Mouse (Mus musculus): ENCODE measurements at regions not wholly inside any gene's neighbourhood (a gene's known extent, or its start where the extent isn't known, plus 50 kb on each side); places are given as distances from the start of the nearest gene placed in this dataset.

GRCm38 (mm10) chr6:89087620-89088019 is 185.6 kb downstream of the Tpra1 start:
- TF ChIP-seq POLR2AphosphoS5 (IDR thresholded peaks at IDR 0.05; ENCODE audit: insufficient replicate concordance, low read depth, low read length) = no peak
- TF ChIP-seq TAL1 (conservative IDR thresholded peaks at IDR 0.05; ENCODE audit: low read depth, low read length) = no peak
- no peak for TF ChIP-seq CTCF (IDR thresholded peaks at IDR 0.05; ENCODE audit: low read depth, low read length)
- TF ChIP-seq GATA1 (IDR thresholded peaks at IDR 0.05; ENCODE audit: borderline replicate concordance, low read length) = no peak
- TF ChIP-seq GATA2 (IDR thresholded peaks at IDR 0.05; ENCODE audit: borderline replicate concordance, low read depth, low read length) = no peak
- no peak for ATAC-seq (ENCODE audit: extremely low read depth, insufficient number of reproducible peaks, low FRiP score, poor library complexity, severe bottlenecking)

DNA sequence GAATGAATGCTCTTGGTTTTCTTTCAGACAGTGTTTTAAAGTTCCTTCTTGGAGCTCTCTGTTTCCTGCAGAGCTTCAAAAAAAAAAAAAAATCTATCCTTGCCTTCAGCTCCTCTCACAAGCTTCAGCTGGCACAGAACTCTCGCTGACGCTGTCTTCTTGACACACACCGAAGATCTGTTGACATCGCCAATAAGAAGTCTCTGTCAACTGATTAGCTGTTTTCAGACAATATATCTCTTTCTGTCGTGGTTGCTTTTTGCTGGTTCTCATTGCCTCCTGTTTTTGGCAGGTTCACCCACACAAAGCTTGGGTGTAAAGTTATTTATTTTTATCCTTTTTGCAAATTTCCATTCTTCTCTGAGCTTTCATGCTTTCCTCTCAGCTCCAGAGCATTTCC is 188.0 kb downstream of the Tpra1 start:
- ATAC-seq (ENCODE audit: extremely low read depth, insufficient number of reproducible peaks, low FRiP score, poor library complexity, severe bottlenecking) = no peak
- H3K9me3 ChIP-seq (replicated peaks) = peaks cover 5% of the 10 kb centered on the region
- H3K27me3 ChIP-seq (ENCODE audit: insufficient read depth, low read length) = peaks cover 3% of the 10 kb centered on the region; the same call in 1 of the 2 replicates
- H3K4me1 ChIP-seq (ENCODE audit: insufficient read depth, low read depth, low read length) = no peaks in the 10 kb centered on the region
- no peak overlapping the region for H3K4me3 ChIP-seq (ENCODE audit: low read depth, low read length)
- TF ChIP-seq GATA1 (IDR thresholded peaks at IDR 0.05; ENCODE audit: borderline replicate concordance, low read length) (no peak), POLR2AphosphoS5 (IDR thresholded peaks at IDR 0.05; ENCODE audit: insufficient replicate concordance, low read depth, low read length) (no peak)
- no peak for DNase-seq (ENCODE audit: low spot score)
- H3K36me3 ChIP-seq (replicated peaks) = no peaks in the 10 kb centered on the region

More at GRCm38 (mm10) chr6:89087620-89088019, 185.6 kb downstream of the Tpra1 start:
- DNase-seq (ENCODE audit: low spot score) = no peak
- H3K27me3 ChIP-seq (ENCODE audit: insufficient read depth, low read length) = peaks cover 3% of the 10 kb centered on the region; the same call in 1 of the 2 replicates
- H3K36me3 ChIP-seq (replicated peaks) = no peaks in the 10 kb centered on the region
- H3K4me3 ChIP-seq (ENCODE audit: low read depth, low read length) = no peak overlapping the region
- no peaks in the 10 kb centered on the region for H3K4me1 ChIP-seq (ENCODE audit: insufficient read depth, low read depth, low read length)
- H3K9me3 ChIP-seq (replicated peaks) = peaks cover 5% of the 10 kb centered on the region

- H3K4me3 ChIP-seq (ENCODE audit: low read depth, low read length) = no peak overlapping the region
- H3K4me1 ChIP-seq (ENCODE audit: insufficient read depth, low read depth, low read length) = no peaks in the 10 kb centered on the region
- no peak for DNase-seq (ENCODE audit: low spot score)
- TF ChIP-seq GATA2 (IDR thresholded peaks at IDR 0.05; ENCODE audit: borderline replicate concordance, low read depth, low read length) (no peak), CTCF (IDR thresholded peaks at IDR 0.05; ENCODE audit: low read depth, low read length) (no peak), GATA1 (IDR thresholded peaks at IDR 0.05; ENCODE audit: borderline replicate concordance, low read length) (no peak), POLR2AphosphoS5 (IDR thresholded peaks at IDR 0.05; ENCODE audit: insufficient replicate concordance, low read depth, low read length) (no peak), TAL1 (conservative IDR thresholded peaks at IDR 0.05; ENCODE audit: low read depth, low read length) (no peak)
- peaks cover 2% of the 10 kb centered on the region; the same call in 1 of the 2 replicates for H3K27me3 ChIP-seq (ENCODE audit: insufficient read depth, low read length)
- ATAC-seq (ENCODE audit: extremely low read depth, insufficient number of reproducible peaks, low FRiP score, poor library complexity, severe bottlenecking) = no peak
- no peaks in the 10 kb centered on the region for H3K9me3 ChIP-seq (replicated peaks)
- no peaks in the 10 kb centered on the region for H3K36me3 ChIP-seq (replicated peaks)
Measured at GRCm38 (mm10) chr6:89095911-89096310, 193.9 kb downstream of the Tpra1 start.

GRCm38 (mm10) chr6:89097531-89097930 is 195.5 kb downstream of the Tpra1 start:
- Histone ChIP-seq H3K4me3 (ENCODE audit: low read depth, low read length) (no peak overlapping the region), H3K36me3 (replicated peaks) (no peaks in the 10 kb centered on the region), H3K9me3 (replicated peaks) (no peaks in the 10 kb centered on the region), H3K27me3 (ENCODE audit: insufficient read depth, low read length) (peaks cover 2% of the 10 kb centered on the region; the same call in 1 of the 2 replicates), H3K4me1 (ENCODE audit: insufficient read depth, low read depth, low read length) (no peaks in the 10 kb centered on the region)
- DNase-seq (ENCODE audit: low spot score) = no peak
- TF ChIP-seq GATA2 (IDR thresholded peaks at IDR 0.05; ENCODE audit: borderline replicate concordance, low read depth, low read length) (no peak), CTCF (IDR thresholded peaks at IDR 0.05; ENCODE audit: low read depth, low read length) (no peak), GATA1 (IDR thresholded peaks at IDR 0.05; ENCODE audit: borderline replicate concordance, low read length) (no peak)
- ATAC-seq (ENCODE audit: extremely low read depth, insufficient number of reproducible peaks, low FRiP score, poor library complexity, severe bottlenecking) = no peak

DNA sequence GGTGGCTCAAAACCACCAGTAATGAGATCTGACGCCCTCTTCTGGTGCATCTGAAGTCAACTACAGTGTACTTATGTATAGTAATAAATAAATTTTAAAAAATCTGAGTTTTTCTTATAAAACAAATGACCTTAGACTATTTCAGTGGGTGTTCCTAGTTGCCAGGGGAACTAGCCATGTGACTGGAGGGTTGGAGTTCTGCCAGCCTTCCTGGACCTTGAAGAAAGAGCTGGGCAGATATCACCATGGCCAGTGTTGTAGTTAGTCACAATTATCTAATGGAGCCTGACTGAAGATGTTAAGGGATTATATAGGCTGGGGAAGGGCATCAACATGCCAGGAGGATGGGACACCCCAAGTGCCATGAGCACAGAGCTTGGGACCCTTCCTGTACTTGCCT is 217.2 kb downstream of the Tpra1 start:
- TF ChIP-seq GATA1 (IDR thresholded peaks at IDR 0.05; ENCODE audit: borderline replicate concordance, low read length) (no peak), CTCF (IDR thresholded peaks at IDR 0.05; ENCODE audit: low read depth, low read length) (no peak), GATA2 (IDR thresholded peaks at IDR 0.05; ENCODE audit: borderline replicate concordance, low read depth, low read length) (no peak), TAL1 (conservative IDR thresholded peaks at IDR 0.05; ENCODE audit: low read depth, low read length) (no peak), POLR2AphosphoS5 (IDR thresholded peaks at IDR 0.05; ENCODE audit: insufficient replicate concordance, low read depth, low read length) (no peak)
- Histone ChIP-seq H3K27me3 (ENCODE audit: insufficient read depth, low read length) (no peaks in the 10 kb centered on the region), H3K9me3 (replicated peaks) (no peaks in the 10 kb centered on the region), H3K36me3 (replicated peaks) (no peaks in the 10 kb centered on the region), H3K4me3 (ENCODE audit: low read depth, low read length) (no peak overlapping the region), H3K4me1 (ENCODE audit: insufficient read depth, low read depth, low read length) (no peaks in the 10 kb centered on the region)
- no peak for DNase-seq (ENCODE audit: low spot score)
- no peak for ATAC-seq (ENCODE audit: extremely low read depth, insufficient number of reproducible peaks, low FRiP score, poor library complexity, severe bottlenecking)

GRCm38 (mm10) chr6:89121023-89121745 is 219.1 kb downstream of the Tpra1 start:
- ATAC-seq (ENCODE audit: extremely low read depth, insufficient number of reproducible peaks, low FRiP score, poor library complexity, severe bottlenecking) (no peak), DNase-seq (ENCODE audit: low spot score) (no peak)
- Histone ChIP-seq H3K4me1 (ENCODE audit: insufficient read depth, low read depth, low read length) (no peaks in the 10 kb centered on the region), H3K4me3 (ENCODE audit: low read depth, low read length) (no peak overlapping the region), H3K27me3 (ENCODE audit: insufficient read depth, low read length) (no peaks in the 10 kb centered on the region), H3K36me3 (replicated peaks) (no peaks in the 10 kb centered on the region), H3K9me3 (replicated peaks) (no peaks in the 10 kb centered on the region)
- TF ChIP-seq CTCF (IDR thresholded peaks at IDR 0.05; ENCODE audit: low read depth, low read length) = no peak
- TF ChIP-seq POLR2AphosphoS5 (IDR thresholded peaks at IDR 0.05; ENCODE audit: insufficient replicate concordance, low read depth, low read length) = no peak
- TF ChIP-seq GATA2 (IDR thresholded peaks at IDR 0.05; ENCODE audit: borderline replicate concordance, low read depth, low read length) = no peak
- no peak for TF ChIP-seq TAL1 (conservative IDR thresholded peaks at IDR 0.05; ENCODE audit: low read depth, low read length)
